Mouse (Mus musculus): Measurements from ENCODE around the gene Dnajc14.
"Not testable (repeated sequence)": the region's sequence is repeated elsewhere in the genome, so short reads cannot be mapped to it uniquely, and the experiment has no call there.

Dnajc14 gene

DNA sequence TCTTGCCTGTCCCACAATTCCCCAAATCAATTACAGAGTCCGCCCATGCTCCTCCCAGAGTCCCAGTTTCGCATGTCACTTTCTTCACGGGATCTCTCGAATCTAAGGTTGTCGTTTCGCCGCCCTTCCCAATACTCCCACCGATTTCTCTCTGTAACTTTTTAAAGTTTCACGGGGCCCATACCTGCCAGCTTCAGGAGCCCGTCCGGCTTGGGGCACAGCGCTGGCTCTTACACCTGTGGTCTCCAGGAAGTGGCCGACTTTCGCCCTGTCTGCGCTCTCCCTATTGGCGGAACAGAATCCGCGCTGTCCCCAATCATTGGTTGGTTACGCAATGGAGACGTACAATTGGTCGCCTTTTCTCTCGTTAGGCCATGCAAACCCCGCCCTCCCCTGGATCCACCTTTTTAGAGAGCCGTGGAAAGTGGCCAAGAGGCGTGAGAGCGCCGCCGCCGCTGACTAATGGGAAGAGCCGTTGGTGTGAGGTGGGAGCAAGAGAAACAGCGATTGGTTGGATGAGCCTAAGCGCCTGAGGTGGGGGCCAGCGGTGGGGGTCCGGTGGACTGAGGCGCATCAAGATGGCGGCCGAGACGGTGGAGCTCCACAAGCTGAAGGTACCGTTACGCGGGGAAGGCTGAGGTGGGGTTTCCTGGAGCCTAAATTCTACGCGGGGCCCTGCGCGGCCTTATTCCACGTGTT is 17.6 kb downstream of the Dnajc14 start, which contains the start of gene Ormdl2:
TSS of gene Ormdl2 (minus strand) at position 288 of the 699 bp plus-strand sequence.
- peak; percentile 98 for DNase-seq (ENCODE audit: low spot score in 2 of 2)

DNA sequence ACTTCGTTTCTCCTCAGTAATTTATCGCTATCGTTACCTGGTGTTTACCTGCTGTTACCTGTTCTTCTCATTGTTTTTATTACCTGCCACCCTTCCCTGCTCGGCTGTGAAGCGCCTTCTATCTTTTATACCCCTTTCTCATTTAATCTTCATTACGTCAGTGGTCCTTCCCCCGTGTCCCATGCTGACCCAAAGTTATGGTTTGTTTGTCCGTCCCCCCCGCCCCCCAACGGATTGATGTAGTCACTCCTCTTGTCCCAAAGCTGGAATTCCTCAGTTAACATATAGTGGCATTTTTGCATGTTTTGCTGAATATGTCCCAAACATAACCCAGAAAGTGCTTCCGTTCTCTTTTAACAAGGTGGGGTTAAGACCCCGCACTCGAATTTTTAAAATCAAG is 18.3 kb downstream of the Dnajc14 start:
- no peak for DNase-seq (ENCODE audit: low spot score in 2 of 2)

DNA sequence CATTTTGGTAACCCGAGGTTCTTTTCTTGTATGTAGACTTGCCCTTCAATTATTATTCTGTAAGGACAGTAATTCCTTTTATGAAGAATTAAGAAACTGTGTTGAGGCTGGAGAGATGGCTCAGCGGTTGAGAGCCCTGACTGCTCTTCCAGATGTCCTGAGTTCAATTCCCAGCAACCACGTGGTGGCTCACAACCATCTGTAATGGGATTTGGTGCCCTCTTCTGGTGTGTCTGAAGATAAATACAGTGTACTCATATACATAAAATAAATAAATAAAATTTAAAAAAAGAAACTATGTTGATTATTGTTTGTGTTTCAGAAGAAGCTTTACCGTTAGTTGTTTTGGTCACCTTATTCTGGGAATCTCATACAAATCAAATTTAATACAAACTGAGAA is 19.2 kb downstream of the Dnajc14 start:
- not testable (repeated sequence) for DNase-seq (ENCODE audit: low spot score in 2 of 2)

DNA sequence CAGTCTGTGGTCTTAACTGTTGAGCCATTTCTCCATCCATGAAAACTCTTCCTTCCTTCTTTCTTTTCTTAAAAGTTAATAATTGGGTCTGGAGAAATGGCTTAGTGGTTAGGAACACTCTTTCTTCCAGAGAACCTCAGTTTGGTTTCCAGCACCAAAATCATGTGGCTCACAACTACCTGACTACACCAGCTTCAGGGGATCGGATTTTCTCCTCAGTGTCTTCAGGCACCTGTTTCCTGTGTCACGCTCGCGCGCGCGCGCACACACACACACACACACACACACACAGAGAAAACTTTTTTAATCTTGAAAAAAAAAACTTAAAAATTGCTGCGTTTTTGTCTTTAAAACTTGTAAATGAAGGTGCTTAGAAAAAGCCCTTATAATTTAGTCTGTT is 20.0 kb downstream of the Dnajc14 start:
- no peak for DNase-seq (ENCODE audit: low spot score in 2 of 2)

DNA sequence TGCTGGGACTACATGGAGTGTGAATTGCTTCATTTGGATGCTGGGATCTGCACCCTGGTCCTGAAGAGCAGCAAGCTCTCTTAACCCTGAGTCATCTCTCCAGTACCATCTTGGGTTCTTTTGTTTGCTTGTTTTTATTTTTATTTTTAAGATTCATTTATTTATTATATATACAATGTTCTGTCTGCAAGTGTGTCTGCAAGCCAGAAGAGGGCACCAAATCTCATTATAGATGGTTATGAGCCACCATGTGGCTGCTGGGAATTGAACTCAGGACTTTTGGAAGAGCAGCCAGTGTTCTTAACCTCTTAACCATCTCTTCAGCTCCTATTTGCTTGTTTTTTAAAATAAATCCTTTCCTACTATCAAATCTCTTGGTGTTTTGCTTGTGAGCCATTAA is 33.5 kb downstream of the Dnajc14 start:
- DNase-seq (ENCODE audit: low spot score in 2 of 2): no peak

DNA sequence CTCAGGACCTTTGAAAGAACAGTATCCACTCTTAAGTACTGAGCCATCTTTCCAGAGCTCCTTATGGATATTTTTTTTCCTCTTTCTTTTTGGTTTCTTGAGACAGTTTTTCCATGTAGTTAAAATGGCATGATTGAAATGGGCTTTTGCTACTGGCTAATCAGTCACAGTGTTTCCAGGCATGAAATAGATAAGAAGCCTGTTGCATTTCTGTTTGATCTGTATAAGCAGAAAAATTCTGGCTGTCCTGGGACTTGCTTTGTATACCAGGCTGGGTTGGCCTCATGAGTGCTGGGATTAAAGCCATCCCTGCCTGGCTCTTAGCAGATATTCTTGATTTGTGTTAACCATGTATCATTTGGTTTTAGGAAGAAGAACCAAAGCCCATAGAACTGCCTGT is 35.6 kb downstream of the Dnajc14 start:
- DNase-seq (ENCODE audit: low spot score in 2 of 2): no peak

DNA sequence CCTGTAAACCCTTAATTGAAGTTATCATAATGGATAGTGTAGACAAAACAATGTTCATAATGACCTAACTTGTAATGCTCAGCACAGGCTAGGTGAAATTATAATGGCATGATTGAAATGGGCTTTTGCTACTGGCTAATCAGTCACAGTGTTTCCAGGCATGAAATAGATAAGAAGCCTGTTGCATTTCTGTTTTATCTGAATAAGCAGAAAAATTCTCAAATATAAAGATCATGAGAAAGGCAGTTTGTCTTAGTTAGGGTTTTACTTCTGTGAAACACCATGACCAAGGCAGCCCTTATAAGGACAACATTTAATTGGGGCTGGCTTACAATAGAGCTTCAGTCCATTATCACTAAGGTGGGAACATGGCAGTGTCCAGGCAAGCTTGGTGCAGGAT is 36.8 kb downstream of the Dnajc14 start:
- DNase-seq (ENCODE audit: low spot score in 2 of 2): no peak

DNA sequence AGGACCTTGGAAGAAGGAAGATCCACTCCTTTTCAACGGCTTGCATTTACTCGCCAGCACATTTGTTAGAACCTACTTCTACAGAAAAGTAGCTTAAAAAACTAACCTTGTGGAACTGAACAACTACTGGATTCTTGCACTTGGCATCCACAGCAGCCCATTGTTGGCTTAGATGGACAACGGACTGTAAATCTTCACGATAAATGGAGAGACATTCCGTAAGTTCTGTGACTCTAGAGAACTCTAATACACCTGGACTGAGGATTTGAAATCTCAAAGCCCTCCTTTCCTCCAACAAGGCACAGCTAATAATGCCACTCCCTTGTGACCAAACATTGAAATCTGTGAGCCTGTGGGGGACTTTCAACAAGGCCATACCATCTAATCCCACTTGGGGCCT is 39.4 kb downstream of the Dnajc14 start:
- DNase-seq (ENCODE audit: low spot score in 2 of 2): no peak

DNA sequence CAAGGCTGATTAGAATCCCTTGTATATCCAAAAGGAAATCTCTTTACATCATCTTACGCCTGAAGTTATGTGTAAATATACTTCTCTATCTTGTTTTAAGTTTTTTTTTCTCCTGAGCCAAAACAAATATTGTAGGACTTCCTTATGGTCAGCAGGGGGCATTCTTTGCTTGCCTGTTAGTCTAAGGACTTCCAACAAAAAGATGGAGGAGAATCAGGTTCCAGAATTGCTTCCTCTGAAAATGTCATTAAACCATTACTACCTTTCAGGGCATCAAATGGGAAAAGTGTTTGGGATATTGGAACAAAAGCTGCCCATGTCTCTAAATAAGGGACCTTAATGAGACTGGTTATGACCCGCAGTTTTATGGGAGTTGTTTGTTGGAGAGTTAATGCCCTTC is 41.7 kb downstream of the Dnajc14 start:
- no peak for DNase-seq (ENCODE audit: low spot score in 2 of 2)

DNA sequence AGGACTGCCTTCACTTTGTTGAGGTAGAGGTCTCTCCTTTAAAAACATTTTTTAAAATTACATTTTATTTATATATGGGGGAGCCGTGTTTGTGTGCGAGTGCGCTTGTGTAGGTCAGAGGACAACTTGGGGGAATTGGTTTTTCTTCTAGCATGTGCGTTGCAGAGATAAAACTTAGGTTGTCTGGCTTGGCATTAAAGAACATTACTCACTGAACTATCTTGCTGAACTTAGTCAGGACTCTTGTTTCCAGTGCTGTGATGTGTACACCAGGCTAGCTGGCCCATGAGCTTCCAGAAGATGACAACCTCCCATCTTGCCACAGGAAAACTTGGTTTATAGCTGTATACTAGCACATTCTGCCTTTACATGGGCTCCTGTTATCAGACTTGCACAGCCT is 42.8 kb downstream of the Dnajc14 start:
- DNase-seq (ENCODE audit: low spot score in 2 of 2): no peak

DNA sequence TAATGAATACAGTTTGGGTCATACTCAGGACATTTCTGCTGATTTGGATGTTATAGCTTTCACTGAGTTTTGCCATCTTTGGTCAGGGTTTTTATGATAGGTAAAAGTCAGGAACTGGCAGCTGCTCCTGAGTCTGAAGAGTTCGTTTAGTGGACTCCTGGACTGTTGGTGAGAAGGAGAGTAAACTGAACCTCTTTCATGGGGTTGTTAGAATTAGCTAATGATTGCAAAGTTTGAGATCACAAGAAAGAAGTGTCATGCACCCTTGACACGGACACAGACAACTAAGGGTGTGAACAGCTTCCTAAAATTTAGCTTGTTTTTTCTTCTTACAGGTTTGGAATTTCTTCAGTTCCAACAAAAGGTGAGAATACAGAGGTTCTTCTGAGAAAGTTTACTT is 44.6 kb downstream of the Dnajc14 start:
- no peak for DNase-seq (ENCODE audit: low spot score in 2 of 2)

DNA sequence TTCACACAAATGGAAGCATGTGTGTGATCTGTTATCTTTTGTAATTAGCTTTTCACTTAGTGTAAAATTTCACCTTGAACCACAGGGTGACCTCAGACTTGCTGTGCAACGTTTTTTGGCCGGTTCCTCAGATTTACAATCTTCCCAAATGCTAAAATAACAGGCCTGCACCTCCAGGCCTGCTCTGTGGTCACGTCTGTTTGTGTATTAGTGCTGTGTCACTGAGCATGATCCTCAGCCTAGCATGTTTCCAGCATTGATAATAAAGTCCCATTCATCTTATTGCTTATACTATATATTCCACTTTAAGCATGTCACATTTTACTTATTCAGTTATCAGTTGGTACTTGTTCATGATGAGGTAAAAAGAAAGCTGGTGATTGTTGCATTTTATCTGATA is 46.5 kb downstream of the Dnajc14 start:
- no peak for DNase-seq (ENCODE audit: low spot score in 2 of 2)

DNA sequence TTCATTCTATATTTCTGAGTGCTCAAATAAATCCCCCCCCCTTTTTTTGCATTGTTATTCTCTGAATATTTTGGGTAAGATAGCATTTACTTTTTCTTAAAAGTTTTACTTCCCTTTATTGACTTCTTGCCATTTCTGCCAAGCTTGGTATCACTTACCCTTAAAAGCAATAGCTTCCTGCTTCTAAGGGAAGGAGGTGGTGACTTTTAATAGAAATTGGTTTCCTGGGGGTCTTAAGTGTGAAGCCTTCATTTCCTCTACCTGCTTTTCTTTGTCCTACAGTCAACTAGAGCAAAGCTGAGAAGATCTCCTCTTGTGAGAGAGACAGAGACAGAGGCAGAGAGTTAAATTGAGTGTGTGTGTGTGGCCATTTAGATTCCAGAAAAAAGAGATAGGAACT is 57.3 kb downstream of the Dnajc14 start:
- DNase-seq (ENCODE audit: low spot score in 2 of 2): no peak

DNA sequence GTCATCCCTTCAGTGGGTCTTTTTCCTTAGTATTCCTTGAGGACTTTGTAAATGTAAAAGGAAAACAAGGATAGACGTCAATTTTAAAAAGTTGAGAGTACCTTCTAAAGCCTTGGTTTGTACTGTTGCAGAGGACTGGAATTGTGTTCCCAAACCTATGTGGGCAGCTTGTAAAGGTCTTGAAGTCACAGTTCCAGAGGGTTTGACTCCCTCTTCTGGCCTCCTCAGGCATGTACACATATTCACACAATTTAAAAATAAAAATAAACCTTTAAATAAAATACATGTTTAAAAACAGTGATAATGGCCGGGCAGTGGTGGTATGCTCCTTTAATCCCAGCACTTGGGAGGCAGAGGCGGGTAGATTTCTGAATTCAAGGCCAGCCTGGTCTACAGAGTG is 62.2 kb downstream of the Dnajc14 start:
- DNase-seq (ENCODE audit: low spot score in 2 of 2): no peak

DNA sequence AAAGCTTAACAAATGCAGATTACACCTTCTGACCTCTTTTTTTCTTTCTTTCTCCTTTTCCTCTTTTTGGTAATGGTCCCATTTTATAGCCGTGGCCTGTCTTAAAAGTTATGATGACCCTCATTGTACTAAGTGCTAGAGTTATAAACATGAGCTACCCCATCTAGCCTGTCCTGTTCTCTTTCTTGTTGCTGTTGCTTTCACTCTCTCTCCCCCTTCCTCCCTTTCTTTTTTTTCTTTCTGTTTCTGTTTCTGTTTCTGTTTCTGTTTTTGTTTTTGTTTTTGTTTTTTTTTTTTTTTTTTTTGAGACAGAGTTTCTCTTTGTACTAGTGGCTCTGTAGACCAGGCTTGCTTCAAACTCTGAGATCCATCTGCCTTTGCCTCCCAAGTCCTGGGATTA is 62.7 kb downstream of the Dnajc14 start:
- no peak for DNase-seq (ENCODE audit: low spot score in 2 of 2)
